Mouse (Mus musculus) hindbrain, embryonic 12.5 days (tissue): ENCODE measurements around the gene Sdk2. TPM values are rescaled to one million over a fixed set of nuclear protein-coding genes. Genes with fewer than 3 reads are reported as not detected.

ENCODE experiments used
- ATAC-seq: fragments of 200-750 bp; cut with Nextera tagmentation; 2 replicates; pipeline ENCODE4 v1.8.0; 2017; ENCODE audit warnings: moderate TSS enrichment; ENCODE audit not compliant: low FRiP score
- H3K27ac ChIP-seq: fragments of 300-500 bp; sonication (generic); 2 replicates; pipeline ENCODE4 v1.5.1; 2016; ENCODE audit warnings: mild to moderate bottlenecking
- H3K27me3 ChIP-seq: fragments of 300-500 bp; sonication (generic); 2 replicates; pipeline ENCODE4 v1.6.1; 2016; ENCODE audit warnings: mild to moderate bottlenecking
- H3K36me3 ChIP-seq: fragments of 300-500 bp; sonication (generic); 2 replicates; pipeline ENCODE4 v1.6.1; 2016; ENCODE audit warnings: mild to moderate bottlenecking
- H3K4me1 ChIP-seq: fragments of 300-500 bp; sonication (generic); 2 replicates; pipeline ENCODE4 v1.6.1; 2016
- H3K4me2 ChIP-seq: fragments of 300-500 bp; sonication (generic); replicated peaks from 2 replicates; pipeline ENCODE4 v1.6.1; 2016; ENCODE audit warnings: mild to moderate bottlenecking
- H3K4me3 ChIP-seq: fragments of 300-500 bp; sonication (generic); 2 replicates; pipeline ENCODE4 v1.5.1; 2016; ENCODE audit warnings: mild to moderate bottlenecking
- H3K9ac ChIP-seq: fragments of 300-500 bp; sonication (generic); 2 replicates; pipeline ENCODE4 v1.6.1; 2016; ENCODE audit warnings: mild to moderate bottlenecking, moderate library complexity
- H3K9me3 ChIP-seq: fragments of 300-500 bp; sonication (generic); replicated peaks from 2 replicates; pipeline ENCODE4 v1.6.1; 2016; ENCODE audit warnings: mild to moderate bottlenecking
- WGBS: fragments of 180-500 bp; shearing (Covaris S2); methylation state at CpG from one replicate; pipeline ENCODE4 v1.1.7; 2016; 5-methylcytosine and 5-hydroxymethylcytosine counted together
- polyA plus RNA-seq: library from polyadenylated mRNA; unstranded; fragments of >200 nt; fragmentation: Nextera tagmentation; extraction: Ambion mirVana; gene quantifications from 2 replicates; pipeline ENCODE4 v1.2.1, GENCODE M21; 2016

The Sdk2 gene
- polyA plus RNA-seq, 1 experiment from 2014 or later, result 7.1 TPM

GRCm38 (mm10) chr11:113951616-113951988, 115.2 kb downstream of the Sdk2 start:
- peak; percentile 62 for ATAC-seq
- Histone ChIP-seq H3K27me3 (no peaks in the 10 kb centered on the region), H3K4me2 (no peak overlapping the region)

GRCm38 (mm10) chr11:113950904-113951615, 115.8 kb downstream of the Sdk2 start:
- no peak overlapping the region for H3K4me2 ChIP-seq
- peak; percentile 57 for ATAC-seq
- no peaks in the 10 kb centered on the region for H3K36me3 ChIP-seq
- H3K4me3 ChIP-seq, result no peak overlapping the region
- H3K27me3 ChIP-seq, result no peaks in the 10 kb centered on the region
- H3K9ac ChIP-seq, result no peak overlapping the region
- 0 out of 2 replicates have a peak, but pooled peaks cover 3% of the 10 kb centered on the region for H3K9me3 ChIP-seq
- 60% methylated on average over 7 of the region's 7 CpGs for WGBS
- H3K4me1 ChIP-seq, result peaks cover 34% of the 10 kb centered on the region
- H3K27ac ChIP-seq, result 0 out of 2 replicates have a peak overlapping the region, but pooled peaks have one; percentile 49

More at GRCm38 (mm10) chr11:113951616-113951988, 115.2 kb downstream of the Sdk2 start:
- 41% methylated on average over 15 of the region's 15 CpGs for WGBS
- Histone ChIP-seq H3K9me3 (0 out of 2 replicates have a peak, but pooled peaks cover 3% of the 10 kb centered on the region), H3K4me1 (peaks cover 34% of the 10 kb centered on the region), H3K4me3 (no peak overlapping the region), H3K27ac (peak overlapping the region; percentile 49; the same call in 1 of the 2 replicates), H3K36me3 (0 out of 2 replicates have a peak, but pooled peaks cover 4% of the 10 kb centered on the region), H3K9ac (no peak overlapping the region)

- no peak for ATAC-seq
Measured at GRCm38 (mm10) chr11:113948676-113949075, 118.2 kb downstream of the Sdk2 start.

DNA sequence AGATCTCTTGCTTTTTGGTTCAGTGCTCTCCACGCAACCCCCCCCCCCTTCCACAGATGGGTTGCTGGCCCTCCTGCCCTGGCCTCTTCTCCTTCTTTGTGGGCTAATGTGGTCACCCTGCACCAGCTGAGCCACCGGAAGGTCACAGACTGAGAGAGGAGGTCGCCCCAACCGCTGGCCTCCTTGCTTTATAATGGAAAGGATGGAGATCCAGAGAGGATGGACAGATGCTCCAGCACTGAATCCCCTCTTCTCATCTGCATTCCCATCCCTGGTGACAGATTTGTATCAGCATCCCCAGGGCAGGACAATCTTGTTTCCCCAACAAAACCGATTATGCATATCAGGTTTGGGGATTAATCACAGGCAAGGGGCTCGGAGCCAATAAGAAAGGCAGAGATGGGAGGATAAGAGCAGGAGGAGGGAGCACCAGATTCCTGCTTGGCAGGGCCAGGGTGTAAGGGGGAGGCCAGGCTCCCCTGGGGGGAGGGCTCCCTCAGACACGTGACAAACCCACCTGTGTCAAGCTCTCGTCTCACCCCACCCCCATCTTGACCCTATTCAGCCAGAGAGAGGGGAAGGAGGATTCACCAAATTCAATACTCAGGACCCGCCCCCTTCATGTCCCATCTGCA, 124.6 kb downstream of the Sdk2 start:
- H3K9me3 ChIP-seq, result no peaks in the 10 kb centered on the region
- no peaks in the 10 kb centered on the region for H3K27me3 ChIP-seq
- H3K4me2 ChIP-seq, result no peak overlapping the region
- WGBS, result 34% methylated on average over 9 of the region's 9 CpGs
- H3K4me1 ChIP-seq, result peaks cover 18% of the 10 kb centered on the region
- no peak overlapping the region for H3K9ac ChIP-seq
- no peak overlapping the region for H3K27ac ChIP-seq
- no peaks in the 10 kb centered on the region for H3K36me3 ChIP-seq
- peak; percentile 65 for ATAC-seq
- H3K4me3 ChIP-seq, result no peak overlapping the region

More at GRCm38 (mm10) chr11:113948676-113949075, 118.2 kb downstream of the Sdk2 start:
- H3K4me1 ChIP-seq, result peaks cover 38% of the 10 kb centered on the region
- H3K4me3 ChIP-seq, result no peak overlapping the region
- H3K27ac ChIP-seq, result no peak overlapping the region
- no peak overlapping the region for H3K4me2 ChIP-seq
- H3K36me3 ChIP-seq, result no peaks in the 10 kb centered on the region
- no peak overlapping the region for H3K9ac ChIP-seq
- 89% methylated on average over 8 of the region's 8 CpGs for WGBS
- no peaks in the 10 kb centered on the region for H3K9me3 ChIP-seq
- no peaks in the 10 kb centered on the region for H3K27me3 ChIP-seq

- Histone ChIP-seq H3K4me2 (no peak overlapping the region), H3K27me3 (peaks cover 3% of the 10 kb centered on the region; the same call in 1 of the 2 replicates), H3K27ac (no peak overlapping the region), H3K9me3 (no peaks in the 10 kb centered on the region), H3K36me3 (no peaks in the 10 kb centered on the region), H3K9ac (no peak overlapping the region), H3K4me3 (no peak overlapping the region), H3K4me1 (peaks cover 50% of the 10 kb centered on the region)
- ATAC-seq, result no peak
- 54% methylated on average over 9 of the region's 9 CpGs for WGBS
Measured at GRCm38 (mm10) chr11:113933678-113934077, 133.2 kb downstream of the Sdk2 start.

GRCm38 (mm10) chr11:113932909-113933308, 133.9 kb downstream of the Sdk2 start:
- Histone ChIP-seq H3K36me3 (no peaks in the 10 kb centered on the region), H3K4me3 (no peak overlapping the region), H3K9ac (no peak overlapping the region), H3K4me2 (no peak overlapping the region), H3K9me3 (no peaks in the 10 kb centered on the region), H3K27ac (no peak overlapping the region), H3K27me3 (peaks cover 3% of the 10 kb centered on the region; the same call in 1 of the 2 replicates), H3K4me1 (peaks cover 58% of the 10 kb centered on the region)
- 69% methylated on average over 7 of the region's 7 CpGs for WGBS
- ATAC-seq, result no peak

- Histone ChIP-seq H3K27ac (no peak overlapping the region), H3K4me2 (no peak overlapping the region), H3K9me3 (no peaks in the 10 kb centered on the region), H3K4me3 (no peak overlapping the region), H3K36me3 (no peaks in the 10 kb centered on the region), H3K4me1 (peaks cover 60% of the 10 kb centered on the region), H3K27me3 (peaks cover 3% of the 10 kb centered on the region; the same call in 1 of the 2 replicates), H3K9ac (no peak overlapping the region)
- no peak for ATAC-seq
- WGBS, result 52% methylated on average over 4 of the region's 4 CpGs
Measured at GRCm38 (mm10) chr11:113931701-113932100, 135.1 kb downstream of the Sdk2 start.

- Histone ChIP-seq H3K27ac (0 out of 2 replicates have a peak overlapping the region, but pooled peaks have one; percentile 4), H3K4me1 (peaks cover 51% of the 10 kb centered on the region), H3K9ac (no peak overlapping the region), H3K4me3 (no peak overlapping the region), H3K4me2 (no peak overlapping the region), H3K27me3 (peaks cover 3% of the 10 kb centered on the region; the same call in 1 of the 2 replicates), H3K36me3 (no peaks in the 10 kb centered on the region), H3K9me3 (no peaks in the 10 kb centered on the region)
- ATAC-seq, result peak; percentile 74
- WGBS, result 49% methylated on average over 11 of the region's 11 CpGs
Measured at GRCm38 (mm10) chr11:113930112-113930511, 136.7 kb downstream of the Sdk2 start.

DNA sequence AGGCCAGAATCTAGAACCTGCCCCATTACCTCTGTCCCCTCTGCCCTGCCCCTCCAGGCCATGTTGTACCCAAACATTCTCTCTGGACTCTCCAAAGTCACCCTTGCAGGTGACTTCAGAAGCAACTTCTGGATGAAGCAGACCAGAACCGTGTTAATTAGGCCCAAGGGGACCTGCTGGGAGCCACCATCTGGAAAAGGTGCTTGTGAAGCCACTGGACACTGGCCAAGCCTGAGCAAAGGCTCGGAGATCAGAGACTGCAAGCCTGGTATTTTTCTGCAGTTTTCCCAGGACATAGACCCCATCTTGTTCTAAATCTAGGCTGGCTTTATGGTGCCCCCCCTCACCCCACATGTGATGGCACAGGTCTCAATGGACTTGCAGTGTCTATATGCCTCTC, 138.0 kb downstream of the Sdk2 start:
- no peak for ATAC-seq
- no peak overlapping the region for H3K4me2 ChIP-seq
- H3K27ac ChIP-seq, result no peak overlapping the region
- no peak overlapping the region for H3K4me3 ChIP-seq
- H3K9me3 ChIP-seq, result no peaks in the 10 kb centered on the region
- peaks cover 3% of the 10 kb centered on the region; the same call in 1 of the 2 replicates for H3K27me3 ChIP-seq
- H3K4me1 ChIP-seq, result peaks cover 46% of the 10 kb centered on the region
- H3K9ac ChIP-seq, result no peak overlapping the region
- WGBS, result 74% methylated on average over 2 of the region's 2 CpGs
- H3K36me3 ChIP-seq, result no peaks in the 10 kb centered on the region

DNA sequence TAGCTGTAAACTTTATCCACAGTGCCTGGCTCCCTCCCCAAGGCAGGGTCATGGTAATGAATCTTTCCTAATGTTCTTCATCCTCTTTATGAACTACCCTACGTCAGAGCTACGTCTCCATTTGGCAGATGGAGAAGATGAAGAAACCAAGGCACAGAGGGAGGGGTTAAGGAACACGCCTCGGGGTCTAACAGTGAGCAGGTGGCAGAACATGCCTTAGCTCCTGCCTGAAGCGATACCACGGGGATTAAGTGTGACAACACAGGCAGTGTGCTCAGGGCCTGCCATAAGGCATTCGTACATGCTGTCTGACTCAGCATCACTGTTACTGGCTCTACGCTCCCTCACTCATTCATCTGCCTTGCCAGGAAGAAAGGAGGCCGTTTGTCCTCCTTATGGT, 138.6 kb downstream of the Sdk2 start:
- no peaks in the 10 kb centered on the region for H3K36me3 ChIP-seq
- H3K27me3 ChIP-seq, result no peaks in the 10 kb centered on the region
- 69% methylated on average over 9 of the region's 9 CpGs for WGBS
- no peak overlapping the region for H3K27ac ChIP-seq
- no peaks in the 10 kb centered on the region for H3K9me3 ChIP-seq
- 0 out of 2 replicates have a peak, but pooled peaks have one; percentile 14 for ATAC-seq
- H3K9ac ChIP-seq, result no peak overlapping the region
- no peak overlapping the region for H3K4me2 ChIP-seq
- H3K4me3 ChIP-seq, result no peak overlapping the region
- H3K4me1 ChIP-seq, result peaks cover 47% of the 10 kb centered on the region

GRCm38 (mm10) chr11:113927826-113928225, 139.0 kb downstream of the Sdk2 start:
- no peak overlapping the region for H3K9ac ChIP-seq
- H3K9me3 ChIP-seq, result no peaks in the 10 kb centered on the region
- ATAC-seq, result no peak
- peaks cover 50% of the 10 kb centered on the region for H3K4me1 ChIP-seq
- no peaks in the 10 kb centered on the region for H3K27me3 ChIP-seq
- 81% methylated on average over 3 of the region's 3 CpGs for WGBS
- H3K36me3 ChIP-seq, result no peaks in the 10 kb centered on the region
- H3K27ac ChIP-seq, result no peak overlapping the region
- no peak overlapping the region for H3K4me2 ChIP-seq
- no peak overlapping the region for H3K4me3 ChIP-seq

GRCm38 (mm10) chr11:113927231-113927630, 139.6 kb downstream of the Sdk2 start:
- no peaks in the 10 kb centered on the region for H3K36me3 ChIP-seq
- no peaks in the 10 kb centered on the region for H3K9me3 ChIP-seq
- H3K4me2 ChIP-seq, result no peak overlapping the region
- H3K27ac ChIP-seq, result no peak overlapping the region
- WGBS, result 85% methylated on average over 11 of the region's 11 CpGs
- H3K27me3 ChIP-seq, result no peaks in the 10 kb centered on the region
- no peak for ATAC-seq
- H3K9ac ChIP-seq, result no peak overlapping the region
- H3K4me3 ChIP-seq, result no peak overlapping the region
- peaks cover 49% of the 10 kb centered on the region for H3K4me1 ChIP-seq
